Mouse (Mus musculus): ENCODE data around the gene Lrig2.

- TF ChIP-seq MYOD1 (IDR thresholded peaks at IDR 0.05; ENCODE audit: control insufficient read depth in 1 of 3, insufficient read length in 2 of 3, low read depth in 2 of 3) (no peak), USF1 (IDR thresholded peaks at IDR 0.05; ENCODE audit: low read depth) (no peak)
Observed at GRCm38 (mm10) chr3:104480946-104481719, 30.6 kb downstream of the Lrig2 start.

All from myocyte (in vitro differentiated cells).